Mouse (Mus musculus): ENCODE data around the gene Drg1. TPM values are rescaled to one million over a fixed set of nuclear protein-coding genes. Genes with fewer than 3 reads are reported as not detected.
A peak's percentile ranks its signal among the peaks of the same experiment; 100 is the strongest.

Drg1 gene
- total and polyA plus RNA-seq, 2 experiments from 2014 or later, result 73.1 to 176 TPM

- WGBS, result 94% methylated on average over 3 of the region's 3 CpGs
- H3K27ac ChIP-seq, result no peak overlapping the region
- H3K27me3 ChIP-seq (ENCODE audit: insufficient read depth, low read length), result no peaks in the 10 kb centered on the region
- H3K4me3 ChIP-seq (ENCODE audit: low read length), result no peak overlapping the region
- no peak overlapping the region for H3K4me2 ChIP-seq (ENCODE audit: low read depth, low read length)
- H3K4me1 ChIP-seq (ENCODE audit: insufficient read depth, low read length), result no peaks in the 10 kb centered on the region
- DNase-seq (ENCODE audit: low spot score) (no peak), ATAC-seq (no peak)
- peaks cover 83% of the 10 kb centered on the region for H3K36me3 ChIP-seq (ENCODE audit: insufficient read depth, low read length)
- TF ChIP-seq CTCF (IDR thresholded peaks at IDR 0.05; ENCODE audit: low read depth), result no peak
- H3K9me3 ChIP-seq (ENCODE audit: low read length), result no peaks in the 10 kb centered on the region
- H3K9ac ChIP-seq (replicated peaks; ENCODE audit: low read length), result no peak overlapping the region
These were observed 41.7 kb upstream of the Drg1 start for GRCm38 (mm10) chr11:3307875-3308274.

- no peak overlapping the region for H3K4me3 ChIP-seq (ENCODE audit: low read length)
- no peaks in the 10 kb centered on the region for H3K27me3 ChIP-seq (ENCODE audit: insufficient read depth, low read length)
- no peak for TF ChIP-seq CTCF (IDR thresholded peaks at IDR 0.05; ENCODE audit: low read depth)
- no peak overlapping the region for H3K9ac ChIP-seq (replicated peaks; ENCODE audit: low read length)
- 87% methylated on average over 4 of the region's 4 CpGs for WGBS
- peaks cover 88% of the 10 kb centered on the region for H3K36me3 ChIP-seq (ENCODE audit: insufficient read depth, low read length)
- H3K27ac ChIP-seq, result no peak overlapping the region
- H3K9me3 ChIP-seq (ENCODE audit: low read length), result no peaks in the 10 kb centered on the region
- H3K4me2 ChIP-seq (ENCODE audit: low read depth, low read length), result no peak overlapping the region
- DNase-seq (ENCODE audit: low spot score) (no peak), ATAC-seq (no peak)
- no peaks in the 10 kb centered on the region for H3K4me1 ChIP-seq (ENCODE audit: insufficient read depth, low read length)
These were observed 39.6 kb upstream of the Drg1 start for GRCm38 (mm10) chr11:3305821-3306220.

GRCm38 (mm10) chr11:3302792-3303191, 36.6 kb upstream of the Drg1 start:
- Histone ChIP-seq H3K4me3 (ENCODE audit: low read length) (no peak overlapping the region), H3K27ac (no peak overlapping the region), H3K9ac (replicated peaks; ENCODE audit: low read length) (no peak overlapping the region), H3K9me3 (ENCODE audit: low read length) (no peaks in the 10 kb centered on the region), H3K4me2 (ENCODE audit: low read depth, low read length) (no peak overlapping the region), H3K27me3 (ENCODE audit: insufficient read depth, low read length) (no peaks in the 10 kb centered on the region), H3K4me1 (ENCODE audit: insufficient read depth, low read length) (no peaks in the 10 kb centered on the region), H3K36me3 (ENCODE audit: insufficient read depth, low read length) (peaks cover 83% of the 10 kb centered on the region)
- 73% methylated on average over 4 of the region's 4 CpGs for WGBS
- no peak for ATAC-seq
- no peak for TF ChIP-seq CTCF (IDR thresholded peaks at IDR 0.05; ENCODE audit: low read depth)
- no peak for DNase-seq (ENCODE audit: low spot score)

GRCm38 (mm10) chr11:3302385-3302784, 36.2 kb upstream of the Drg1 start:
- Histone ChIP-seq H3K36me3 (ENCODE audit: insufficient read depth, low read length) (peaks cover 83% of the 10 kb centered on the region), H3K27ac (no peak overlapping the region), H3K27me3 (ENCODE audit: insufficient read depth, low read length) (no peaks in the 10 kb centered on the region), H3K4me2 (ENCODE audit: low read depth, low read length) (no peak overlapping the region), H3K4me3 (ENCODE audit: low read length) (no peak overlapping the region), H3K9ac (replicated peaks; ENCODE audit: low read length) (0 out of 2 replicates have a peak overlapping the region, but pooled peaks have one; percentile 13), H3K9me3 (ENCODE audit: low read length) (no peaks in the 10 kb centered on the region), H3K4me1 (ENCODE audit: insufficient read depth, low read length) (no peaks in the 10 kb centered on the region)
- DNase-seq (ENCODE audit: low spot score) (no peak), ATAC-seq (no peak)
- WGBS, result 87% methylated on average over 4 of the region's 4 CpGs
- no peak for TF ChIP-seq CTCF (IDR thresholded peaks at IDR 0.05; ENCODE audit: low read depth)

GRCm38 (mm10) chr11:3301075-3301474, 34.9 kb upstream of the Drg1 start:
- H3K9ac ChIP-seq (replicated peaks; ENCODE audit: low read length), result no peak overlapping the region
- H3K27ac ChIP-seq, result no peak overlapping the region
- H3K4me3 ChIP-seq (ENCODE audit: low read length), result no peak overlapping the region
- DNase-seq (ENCODE audit: low spot score) (no peak), ATAC-seq (no peak)
- TF ChIP-seq CTCF (IDR thresholded peaks at IDR 0.05; ENCODE audit: low read depth), result no peak
- no peaks in the 10 kb centered on the region for H3K4me1 ChIP-seq (ENCODE audit: insufficient read depth, low read length)
- no peak overlapping the region for H3K4me2 ChIP-seq (ENCODE audit: low read depth, low read length)
- 93% methylated on average over 5 of the region's 5 CpGs for WGBS
- no peaks in the 10 kb centered on the region for H3K9me3 ChIP-seq (ENCODE audit: low read length)
- no peaks in the 10 kb centered on the region for H3K27me3 ChIP-seq (ENCODE audit: insufficient read depth, low read length)
- H3K36me3 ChIP-seq (ENCODE audit: insufficient read depth, low read length), result peaks cover 77% of the 10 kb centered on the region

- H3K27me3 ChIP-seq (ENCODE audit: insufficient read depth, low read length), result no peaks in the 10 kb centered on the region
- no peak overlapping the region for H3K27ac ChIP-seq
- no peak for TF ChIP-seq CTCF (IDR thresholded peaks at IDR 0.05; ENCODE audit: low read depth)
- H3K4me1 ChIP-seq (ENCODE audit: insufficient read depth, low read length), result peaks cover 8% of the 10 kb centered on the region
- no peak overlapping the region for H3K9ac ChIP-seq (replicated peaks; ENCODE audit: low read length)
- H3K36me3 ChIP-seq (ENCODE audit: insufficient read depth, low read length), result peaks cover 77% of the 10 kb centered on the region
- DNase-seq (ENCODE audit: low spot score) (no peak), ATAC-seq (no peak)
- 92% methylated on average over 14 of the region's 14 CpGs for WGBS
- H3K9me3 ChIP-seq (ENCODE audit: low read length), result no peaks in the 10 kb centered on the region
- H3K4me3 ChIP-seq (ENCODE audit: low read length), result no peak overlapping the region
- H3K4me2 ChIP-seq (ENCODE audit: low read depth, low read length), result no peak overlapping the region
These were observed 32.6 kb upstream of the Drg1 start for GRCm38 (mm10) chr11:3298813-3299185.

- Histone ChIP-seq H3K9me3 (ENCODE audit: low read length) (no peaks in the 10 kb centered on the region), H3K4me1 (ENCODE audit: insufficient read depth, low read length) (peaks cover 15% of the 10 kb centered on the region), H3K27ac (no peak overlapping the region), H3K4me3 (ENCODE audit: low read length) (no peak overlapping the region), H3K4me2 (ENCODE audit: low read depth, low read length) (no peak overlapping the region), H3K36me3 (ENCODE audit: insufficient read depth, low read length) (peaks cover 78% of the 10 kb centered on the region), H3K27me3 (ENCODE audit: insufficient read depth, low read length) (no peaks in the 10 kb centered on the region), H3K9ac (replicated peaks; ENCODE audit: low read length) (no peak overlapping the region)
- no peak for DNase-seq (ENCODE audit: low spot score)
- no peak for TF ChIP-seq CTCF (IDR thresholded peaks at IDR 0.05; ENCODE audit: low read depth)
- 91% methylated on average over 10 of the region's 10 CpGs for WGBS
- ATAC-seq, result no peak
These were observed 31.9 kb upstream of the Drg1 start for GRCm38 (mm10) chr11:3297871-3298812.

Measured in hindbrain, postnatal 0 days (tissue).